Mouse (Mus musculus) left cerebral cortex, adult 11 months (tissue): ENCODE data around the gene Lag3.

ENCODE experiments used
- DNase-seq: peaks from one replicate; pipeline ENCODE4 v3.0.0; 2022; ENCODE audit warnings: low spot score

Gene Lag3

GRCm38 (mm10) chr6:124911533-124912218, at the start of gene Lag3:
Lag3 (minus strand) TSS chr6:124911705.
- DNase-seq: no peak

GRCm38 (mm10) chr6:124961021-124961420, 49.5 kb upstream of the Lag3 start:
- no peak for DNase-seq

- no peak for DNase-seq
Measured at GRCm38 (mm10) chr6:124959960-124960359, 48.5 kb upstream of the Lag3 start.

GRCm38 (mm10) chr6:124958127-124958526, 46.6 kb upstream of the Lag3 start:
- no peak for DNase-seq

- no peak for DNase-seq
Measured at GRCm38 (mm10) chr6:124955212-124955611, 43.7 kb upstream of the Lag3 start.

GRCm38 (mm10) chr6:124953991-124954715, 42.6 kb upstream of the Lag3 start:
- DNase-seq: no peak

GRCm38 (mm10) chr6:124943526-124943925, 32.0 kb upstream of the Lag3 start:
- DNase-seq: no peak

- no peak for DNase-seq
Measured at GRCm38 (mm10) chr6:124941679-124942078, 30.2 kb upstream of the Lag3 start.

- no peak for DNase-seq
Measured at GRCm38 (mm10) chr6:124938554-124938953, 27.0 kb upstream of the Lag3 start.

GRCm38 (mm10) chr6:124937493-124937892, 26.0 kb upstream of the Lag3 start:
- no peak for DNase-seq

- DNase-seq: no peak
Measured at GRCm38 (mm10) chr6:124936681-124937080, 25.2 kb upstream of the Lag3 start.

GRCm38 (mm10) chr6:124934670-124935069, 23.2 kb upstream of the Lag3 start:
- DNase-seq: no peak

- DNase-seq: no peak
Measured at GRCm38 (mm10) chr6:124933127-124933526, 21.6 kb upstream of the Lag3 start.

GRCm38 (mm10) chr6:124932314-124932695, 20.8 kb upstream of the Lag3 start:
- DNase-seq: no peak

GRCm38 (mm10) chr6:124931525-124932313, 20.2 kb upstream of the Lag3 start:
- no peak for DNase-seq

- DNase-seq: peak; percentile 98
Measured at GRCm38 (mm10) chr6:124930754-124931524, 19.4 kb upstream of the Lag3 start, which contains the start of gene Mlf2. Mlf2 (plus strand) TSS chr6:124931386.

- DNase-seq: no peak
Measured at GRCm38 (mm10) chr6:124930231-124930630, 18.7 kb upstream of the Lag3 start.

GRCm38 (mm10) chr6:124925941-124926340, 14.4 kb upstream of the Lag3 start:
- no peak for DNase-seq

GRCm38 (mm10) chr6:124925173-124925793, 13.8 kb upstream of the Lag3 start:
- DNase-seq: no peak

GRCm38 (mm10) chr6:124921539-124921938, 10.0 kb upstream of the Lag3 start:
- DNase-seq: no peak

- no peak for DNase-seq
Measured at GRCm38 (mm10) chr6:124920318-124921085, 9.0 kb upstream of the Lag3 start.
